ENCODE assay signal across 26 mouse cellular contexts in the genomic region with DNA sequence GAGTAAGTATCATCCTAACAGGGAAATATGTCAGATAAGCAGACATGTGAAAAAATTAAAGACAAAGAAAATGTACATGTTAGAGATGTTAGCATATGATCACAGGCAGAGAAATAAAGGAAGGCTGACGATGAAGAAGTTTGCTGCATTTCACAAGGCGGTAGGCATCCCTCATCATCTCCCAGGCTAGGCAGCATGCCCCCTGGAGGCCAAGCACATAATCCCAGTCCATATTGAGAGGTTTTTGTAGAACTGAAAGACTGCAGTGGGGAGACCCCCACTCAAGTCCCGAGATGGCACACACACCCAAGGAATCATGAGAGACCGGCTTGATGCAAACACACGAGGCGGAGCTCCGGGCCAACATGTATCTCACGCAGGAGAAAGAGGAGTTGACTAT. TPM values are rescaled to one million over a fixed set of nuclear protein-coding genes. Genes with fewer than 3 reads are reported as not detected.
A peak's percentile ranks its signal among the peaks of the same experiment; 100 is the strongest.
DNase-seq lines count a peak whose midpoint lies in the region; ATAC-seq and TF ChIP-seq lines count a peak whose summit lies in the region.
"Had no signal": no experiment of that assay in that cellular context is flagged by ENCODE, and none has a peak within 500 bp of the region (broad histone marks: within the 10 kb centered on the region; RNA-seq: fewer than 3 reads in every experiment).

No protein-coding gene starts in this region.

- H3K4me2 ChIP-seq in intestine, postnatal 0 days (replicated peaks; ENCODE audit: low read depth): no peak overlapping the region
- H3K4me2 ChIP-seq in intestine, embryonic 16.5 days (ENCODE audit: low read depth, low read length): no peak overlapping the region
- no peak overlapping the region for H3K4me2 ChIP-seq in stomach, postnatal 0 days (replicated peaks; ENCODE audit: low read depth)
- H3K4me2 ChIP-seq: forebrain, embryonic 13.5 days; limb, embryonic 12.5 days; liver, embryonic 13.5 days; lung, embryonic 15.5 days had no signal

- TF ChIP-seq EP300 in stomach, postnatal 0 days (optimal IDR thresholded peaks at IDR 0.05): no peak

- TF ChIP-seq CTCF in intestine, postnatal 0 days (IDR thresholded peaks at IDR 0.05; ENCODE audit: low read depth): 0 out of 2 replicates have a peak, but pooled peaks have one; percentile 15
- peak; percentile 36; the same call in 1 of the 2 replicates for TF ChIP-seq CTCF in lung, adult 2 months (IDR thresholded peaks at IDR 0.05; ENCODE audit: insufficient read depth, low read length)
- TF ChIP-seq CTCF in stomach, postnatal 0 days (IDR thresholded peaks at IDR 0.05; ENCODE audit: low read depth): peak; percentile 21; the same call in 1 of the 2 replicates

- no peak for ATAC-seq in intestine, postnatal 0 days
- no peak for ATAC-seq in intestine, embryonic 16.5 days
- ATAC-seq in stomach, postnatal 0 days (ENCODE audit: low FRiP score, low TSS enrichment): no peak
- ATAC-seq: CD4-positive, CD25-positive, alpha-beta regulatory T cell, adult 4 months; forebrain, embryonic 13.5 days; hindbrain, embryonic 16.5 days had no signal

- no peaks in the 10 kb centered on the region for H3K36me3 ChIP-seq in intestine, postnatal 0 days (ENCODE audit: control insufficient read depth, insufficient read depth)
- no peaks in the 10 kb centered on the region for H3K36me3 ChIP-seq in intestine, embryonic 16.5 days (ENCODE audit: control insufficient read depth, insufficient read depth, low read length)
- no peaks in the 10 kb centered on the region for H3K36me3 ChIP-seq in stomach, postnatal 0 days (ENCODE audit: control insufficient read depth, insufficient read depth, low read length)
- H3K36me3 ChIP-seq: limb, embryonic 12.5 days; liver, embryonic 13.5 days; lung, embryonic 15.5 days had no signal

- H3K4me3 ChIP-seq in intestine, postnatal 0 days (ENCODE audit: low read depth, low read length): no peak overlapping the region
- no peak overlapping the region for H3K4me3 ChIP-seq in intestine, embryonic 16.5 days (ENCODE audit: low read length)
- H3K4me3 ChIP-seq in lung, adult 2 months (replicated peaks; ENCODE audit: extremely low read depth, low read depth, low read length): no peak overlapping the region
- H3K4me3 ChIP-seq in stomach, postnatal 0 days (ENCODE audit: low read depth, low read length): no peak overlapping the region
- H3K4me3 ChIP-seq: forebrain, embryonic 13.5 days; limb, embryonic 12.5 days; liver, embryonic 13.5 days; lung, embryonic 15.5 days had no signal

- H3K27me3 ChIP-seq in intestine, postnatal 0 days (replicated peaks; ENCODE audit: control insufficient read depth, insufficient read depth, low read length): no peaks in the 10 kb centered on the region
- no peaks in the 10 kb centered on the region for H3K27me3 ChIP-seq in intestine, embryonic 16.5 days (replicated peaks; ENCODE audit: control insufficient read depth, insufficient read depth, low read length)
- no peaks in the 10 kb centered on the region for H3K27me3 ChIP-seq in stomach, postnatal 0 days (ENCODE audit: control insufficient read depth, insufficient read depth, low read length)
- H3K27me3 ChIP-seq: forebrain, embryonic 13.5 days; limb, embryonic 12.5 days; liver, embryonic 13.5 days; lung, embryonic 15.5 days had no signal

- no peak for DNase-seq in lung, adult 2 months
- no peak for DNase-seq in lung, postnatal 10 days
- DNase-seq in ES-CJ7 (ENCODE audit: low read depth, low spot score): peak; percentile 2
- DNase-seq in stomach, postnatal 0 days (ENCODE audit: low spot score): no peak
- no peak for DNase-seq in spleen, postnatal 10 days (ENCODE audit: low spot score in 2 of 2)
- DNase-seq: cerebellum, adult 11 months; cerebellum, adult 9-10 months; cerebellum, postnatal 36 days; gastrocnemius, postnatal 36 days; kidney, adult 8-10 months; kidney, postnatal 4 days; layer of hippocampus, adult 9-11 months; liver, embryonic 13.5 days; midbrain, embryonic 14.5 days; right cerebral cortex, postnatal 25 days; spleen, adult 18-20 months; thymus, adult 2 months; thymus, postnatal 36 days had no signal

- 0 out of 2 replicates have a peak, but pooled peaks cover 5% of the 10 kb centered on the region for H3K9me3 ChIP-seq in intestine, postnatal 0 days (ENCODE audit: control insufficient read depth)
- peaks cover 2% of the 10 kb centered on the region; the same call in 1 of the 2 replicates for H3K9me3 ChIP-seq in intestine, embryonic 16.5 days (ENCODE audit: control insufficient read depth, low read length)
- H3K9me3 ChIP-seq in stomach, postnatal 0 days (ENCODE audit: control insufficient read depth, low read length): no peaks in the 10 kb centered on the region
- H3K9me3 ChIP-seq: forebrain, embryonic 13.5 days; liver, embryonic 13.5 days; lung, embryonic 15.5 days had no signal

- H3K4me1 ChIP-seq in intestine, postnatal 0 days (replicated peaks; ENCODE audit: control insufficient read depth, insufficient read depth, low read length): no peaks in the 10 kb centered on the region
- no peaks in the 10 kb centered on the region for H3K4me1 ChIP-seq in intestine, embryonic 16.5 days (ENCODE audit: control insufficient read depth, insufficient read depth, low read length)
- H3K4me1 ChIP-seq in lung, adult 2 months (ENCODE audit: control insufficient read depth, insufficient read depth, low read length): no peaks in the 10 kb centered on the region
- H3K4me1 ChIP-seq in stomach, postnatal 0 days (replicated peaks; ENCODE audit: control insufficient read depth, insufficient read depth): no peaks in the 10 kb centered on the region
- H3K4me1 ChIP-seq: forebrain, embryonic 13.5 days; limb, embryonic 12.5 days; liver, embryonic 13.5 days; lung, embryonic 15.5 days had no signal

- H3K9ac ChIP-seq in intestine, postnatal 0 days (ENCODE audit: low read depth, low read length): no peak overlapping the region
- no peak overlapping the region for H3K9ac ChIP-seq in intestine, embryonic 16.5 days (ENCODE audit: low read depth, low read length)
- no peak overlapping the region for H3K9ac ChIP-seq in stomach, postnatal 0 days (ENCODE audit: low read length)
- H3K9ac ChIP-seq: forebrain, embryonic 13.5 days; limb, embryonic 12.5 days; liver, embryonic 13.5 days; lung, embryonic 15.5 days had no signal

- 91% methylated on average over 8 of the region's 8 CpGs for WGBS in intestine, postnatal 0 days
- WGBS in intestine, embryonic 16.5 days: 90% methylated on average over 8 of the region's 8 CpGs
- WGBS in lung, adult 2 months: 97% methylated on average over 8 of the region's 8 CpGs
- 93% methylated on average over 8 of the region's 8 CpGs for WGBS in stomach, postnatal 0 days

- no peak for TF ChIP-seq POLR2A in lung, adult 2 months (IDR thresholded peaks at IDR 0.05; ENCODE audit: borderline replicate concordance, extremely low read depth, low read depth, low read length)

- H3K27ac ChIP-seq in intestine, postnatal 0 days (ENCODE audit: low read depth, low read length): no peak overlapping the region
- no peak overlapping the region for H3K27ac ChIP-seq in intestine, embryonic 16.5 days (ENCODE audit: low read length)
- no peak overlapping the region for H3K27ac ChIP-seq in stomach, postnatal 0 days (replicated peaks)
- H3K27ac ChIP-seq: forebrain, embryonic 13.5 days; kidney, postnatal 0 days; limb, embryonic 12.5 days; liver, embryonic 13.5 days; lung, embryonic 15.5 days had no signal

RNA-seq across cellular contexts. Expression of a gene that starts 53.3 kb away (rescaled TPM):
- 0.78 TPM in 2 replicates for polyA plus RNA-seq in intestine, postnatal 0 days (2015; fragmentation: Nextera tagmentation; extraction: Ambion mirVana)
- 2.9 and 3.5 TPM in 2 replicates for polyA plus RNA-seq in intestine, embryonic 16.5 days (2015; fragmentation: Nextera tagmentation; extraction: Ambion mirVana)
- polyA plus RNA-seq in lung, adult 2 months (2012; rRNA removed): 1.4 and 2.7 TPM in 2 replicates
- polyA plus RNA-seq in stomach, postnatal 0 days (2015; fragmentation: Nextera tagmentation; extraction: Ambion mirVana): 9.0 and 10.4 TPM in 2 replicates
- polyA plus RNA-seq: CD4-positive, CD25-positive, alpha-beta regulatory T cell, adult 4 months had no signal
